Mouse (Mus musculus) left cerebral cortex, adult 2 months (tissue): ENCODE data around the gene Itga11. TPM values are rescaled to one million over a fixed set of nuclear protein-coding genes. Genes with fewer than 3 reads are reported as not detected.
A peak's percentile ranks its signal among the peaks of the same experiment; 100 is the strongest.

ENCODE experiments used
- DNase-seq, 2 experiments: peaks; one replicate each; pipeline ENCODE4 v3.0.0; 2021 to 2022; ENCODE audit warnings: low spot score in 2 of 2, mixed read lengths in 1 of 2; ENCODE audit errors: extremely low spot score in 1 of 2
- H3K27ac ChIP-seq: fragments of 200-600 bp; 2 replicates; pipeline ENCODE4 v1.8.1; 2022
- H3K4me3 ChIP-seq: fragments of 200-600 bp; 2 replicates; pipeline ENCODE4 v1.8.1; 2022
- CTCF ChIP-seq: fragments of 200-600 bp; IDR thresholded peaks from 2 replicates; pipeline ENCODE4 v1.8.1; 2022; ENCODE audit warnings: antibody characterized with exemption, mild to moderate bottlenecking, moderate library complexity
- intact Hi-C: fragments of 180-260 bp; cut with DNase I; formaldehyde crosslinking; loops from one replicate; pipeline ENCODE4 v1.15.1; 2025
- total RNA-seq, 2 experiments: library from RNA; stranded (reverse); gene quantifications; 2 replicates each; pipeline ENCODE4 v1.2.3; 2021

The Itga11 gene
- total RNA-seq, 2 experiments from 2014 or later, result 3.6 to 4.0 TPM

GRCm38 (mm10) chr9:62725247-62725646 is 47.6 kb downstream of the Itga11 start:
- Histone ChIP-seq H3K4me3 (no peak overlapping the region), H3K27ac (no peak overlapping the region)
- intact Hi-C loops, result no loop called here
- no peak for TF ChIP-seq CTCF
- DNase-seq, result no peak

DNA sequence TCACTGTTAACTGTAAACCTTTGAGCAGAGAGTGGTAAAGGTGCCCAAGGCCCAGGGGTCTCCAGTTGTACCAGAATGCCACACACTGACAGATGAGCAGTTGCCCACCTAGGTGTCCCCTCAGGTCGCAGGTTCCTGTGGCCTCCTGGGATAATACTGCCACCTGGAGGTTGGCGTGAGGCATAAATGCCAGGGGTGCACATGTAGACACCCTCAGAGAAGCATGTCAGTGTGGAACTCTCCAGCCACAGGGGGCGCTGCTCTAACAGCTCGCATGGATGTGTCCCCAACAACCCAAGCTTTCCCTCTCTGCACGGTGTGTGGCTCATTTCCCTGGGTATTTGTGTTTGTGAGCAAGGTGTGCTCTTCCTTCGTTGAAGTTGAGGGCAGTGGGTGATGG is 48.8 kb downstream of the Itga11 start:
- no peak overlapping the region for H3K4me3 ChIP-seq
- intact Hi-C loops, result no loop called here
- TF ChIP-seq CTCF, result peak; percentile 44
- H3K27ac ChIP-seq, result no peak overlapping the region
- no peak for DNase-seq

- Histone ChIP-seq H3K4me3 (no peak overlapping the region), H3K27ac (no peak overlapping the region)
- intact Hi-C loops, result loop anchor here (1.0 to 10.0 kb wide), 2 partner anchors 33 to 80 kb away; no protein-coding TSS in a partner anchor
- DNase-seq, result no peak
- peak; percentile 63 for TF ChIP-seq CTCF
Observed at GRCm38 (mm10) chr9:62744558-62745275, 67.1 kb downstream of the Itga11 start.

- H3K4me3 ChIP-seq, result no peak overlapping the region
- TF ChIP-seq CTCF, result no peak
- DNase-seq, result no peak
- intact Hi-C loops, result loop anchor here (10.0 kb wide), 1 partner anchor 78 kb away; no protein-coding TSS in a partner anchor
- H3K27ac ChIP-seq, result no peak overlapping the region
Observed at GRCm38 (mm10) chr9:62746646-62747045, 69.0 kb downstream of the Itga11 start.

DNA sequence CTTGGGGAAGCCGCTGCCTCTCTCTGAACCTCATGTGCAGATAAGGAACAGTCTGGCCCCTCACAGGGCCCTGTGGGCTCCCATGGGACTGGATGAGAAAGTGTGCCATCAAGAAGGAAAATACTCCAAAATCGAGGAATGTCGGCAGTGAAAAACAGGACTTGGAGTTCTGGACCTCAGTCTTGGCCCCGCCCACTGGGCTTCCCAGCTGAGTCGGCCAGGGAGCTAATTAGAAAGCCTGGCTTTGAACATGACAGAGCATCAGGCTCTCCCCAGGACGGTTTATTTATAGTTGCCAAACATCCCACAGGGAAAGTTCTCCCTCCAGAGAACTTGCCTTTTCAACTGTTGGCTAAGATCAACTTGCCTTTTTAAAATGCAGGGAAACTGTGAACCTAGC is 72.0 kb downstream of the Itga11 start:
- Histone ChIP-seq H3K4me3 (no peak overlapping the region), H3K27ac (no peak overlapping the region)
- intact Hi-C loops, result loop anchor here (10.0 kb wide), 1 partner anchor 75 kb away; no protein-coding TSS in a partner anchor
- no peak for TF ChIP-seq CTCF
- DNase-seq, result no peak

DNA sequence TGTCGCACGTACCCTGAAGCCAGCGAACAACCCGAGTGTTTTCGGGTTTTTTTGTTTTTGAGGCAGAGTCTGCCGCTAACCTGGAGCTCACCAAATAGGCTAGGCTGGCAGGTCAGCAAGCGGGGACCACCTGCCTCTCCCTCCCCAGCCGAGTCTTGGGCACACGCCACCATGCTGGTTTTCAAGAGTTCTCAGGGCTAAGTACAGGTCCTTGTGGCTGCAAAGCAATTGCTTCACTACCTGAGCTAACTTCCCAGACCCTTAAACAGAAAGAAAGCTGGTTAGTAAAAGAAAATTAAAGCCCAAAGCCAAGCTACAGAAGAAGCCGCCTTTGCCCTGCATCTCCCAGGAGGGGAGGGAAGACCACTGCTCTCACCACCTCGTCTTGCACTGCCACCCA is 72.8 kb downstream of the Itga11 start:
- Histone ChIP-seq H3K27ac (no peak overlapping the region), H3K4me3 (no peak overlapping the region)
- no peak for DNase-seq
- intact Hi-C loops, result no loop called here
- TF ChIP-seq CTCF, result no peak

DNA sequence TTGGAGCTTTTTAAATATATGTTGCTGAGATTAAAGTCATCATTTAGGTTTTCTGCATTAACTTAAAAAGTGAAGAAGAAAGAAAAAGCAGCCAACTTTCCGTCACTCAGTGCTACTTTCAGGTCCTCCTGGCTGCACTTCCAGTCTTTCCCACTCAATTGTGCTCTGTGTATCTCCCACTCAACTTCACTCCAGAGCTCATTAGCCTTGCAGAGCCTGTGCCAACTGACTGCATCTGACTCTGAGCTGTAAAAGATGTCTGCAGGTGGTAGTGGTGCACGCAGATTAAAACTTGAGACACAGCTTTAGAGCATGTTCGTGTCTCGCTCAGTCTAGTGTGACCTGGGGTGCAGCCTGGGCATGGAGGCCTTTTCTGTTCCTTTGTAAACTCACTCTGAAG is 80.7 kb downstream of the Itga11 start:
- no peak; the same call in 1 of the 2 replicates for TF ChIP-seq CTCF
- peak; percentile 53 to 64 for DNase-seq
- Histone ChIP-seq H3K27ac (peak overlapping the region; percentile 69), H3K4me3 (no peak overlapping the region)
- intact Hi-C loops, result loop anchor here (2.0 to 5.0 kb wide), 2 partner anchors 25 to 126 kb away; no protein-coding TSS in a partner anchor

- intact Hi-C loops, result loop anchor here (2.0 to 5.0 kb wide), 2 partner anchors 23 to 127 kb away; no protein-coding TSS in a partner anchor
- H3K4me3 ChIP-seq, result no peak overlapping the region
- peak; percentile 36 for TF ChIP-seq CTCF
- H3K27ac ChIP-seq, result peak overlapping the region; percentile 69
- no peak for DNase-seq
Observed at GRCm38 (mm10) chr9:62759601-62760000, 82.0 kb downstream of the Itga11 start.

GRCm38 (mm10) chr9:62763478-62763877 is 85.9 kb downstream of the Itga11 start:
- peak in 1 of 2 experiments; percentile 57 for DNase-seq
- TF ChIP-seq CTCF, result no peak
- H3K4me3 ChIP-seq, result no peak overlapping the region
- intact Hi-C loops, result no loop called here
- no peak overlapping the region for H3K27ac ChIP-seq

DNA sequence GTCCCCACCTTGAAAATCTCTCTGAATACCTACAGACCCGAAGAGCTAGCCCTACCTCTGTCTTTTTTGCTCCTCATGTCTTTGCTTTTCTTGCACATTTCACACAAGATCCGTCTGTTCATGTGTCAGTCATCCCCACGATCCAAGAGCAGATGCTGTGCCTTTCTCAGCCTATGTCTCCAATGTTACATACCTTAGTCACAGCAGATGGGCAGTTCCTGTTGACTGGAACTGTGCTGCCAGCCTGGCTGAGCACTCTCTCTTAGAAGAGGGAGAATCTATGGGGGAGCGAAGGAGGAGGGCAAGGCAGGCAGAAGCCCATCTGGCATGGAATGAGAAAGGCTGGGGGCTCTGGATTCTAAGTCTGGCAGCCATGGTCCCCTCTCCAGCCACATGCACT is 87.7 kb downstream of the Itga11 start:
- H3K4me3 ChIP-seq, result no peak overlapping the region
- no peak for DNase-seq
- H3K27ac ChIP-seq, result peak overlapping the region; percentile 69
- intact Hi-C loops, result no loop called here
- no peak for TF ChIP-seq CTCF

DNA sequence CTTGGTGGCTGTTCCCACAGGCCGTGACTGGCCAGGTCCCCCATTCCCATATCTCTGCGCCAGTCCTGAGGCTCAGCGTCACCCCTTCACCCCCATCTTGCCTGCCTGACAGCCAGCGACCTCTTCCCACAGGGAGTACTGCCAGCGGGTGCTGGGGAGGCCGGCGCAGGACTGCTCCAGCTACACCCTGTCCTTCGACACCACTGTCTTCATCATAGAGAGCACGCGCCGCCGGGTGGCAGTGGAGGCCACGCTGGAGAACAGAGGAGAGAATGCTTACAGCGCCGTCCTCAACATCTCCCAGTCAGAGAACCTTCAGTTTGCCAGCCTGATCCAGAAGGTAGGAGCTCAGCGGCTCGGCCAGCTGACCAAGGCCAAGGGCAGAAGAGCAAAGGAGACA is 89.8 kb downstream of the Itga11 start:
- Histone ChIP-seq H3K4me3 (no peak overlapping the region), H3K27ac (no peak overlapping the region)
- DNase-seq, result no peak
- intact Hi-C loops, result no loop called here
- TF ChIP-seq CTCF, result no peak; the same call in 1 of the 2 replicates

DNA sequence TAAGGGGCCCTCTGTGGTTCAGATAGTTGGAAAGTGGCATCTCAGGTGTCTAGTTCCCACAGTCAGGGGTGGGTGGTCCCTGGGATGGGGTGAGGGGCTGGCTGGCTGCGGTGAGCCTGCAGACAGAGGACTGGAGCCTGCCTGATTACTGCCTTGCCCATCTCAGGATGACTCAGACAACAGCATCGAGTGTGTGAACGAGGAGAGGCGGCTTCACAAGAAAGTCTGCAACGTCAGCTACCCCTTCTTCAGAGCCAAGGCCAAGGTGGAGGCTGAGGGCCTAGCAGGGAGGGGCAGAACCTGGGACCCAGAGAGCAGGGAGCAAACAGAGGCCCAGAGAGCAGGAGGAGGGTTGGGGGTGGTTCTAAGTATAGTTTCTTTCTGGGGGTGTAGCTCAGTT is 90.7 kb downstream of the Itga11 start:
- DNase-seq, result no peak
- Histone ChIP-seq H3K27ac (no peak overlapping the region), H3K4me3 (no peak overlapping the region)
- TF ChIP-seq CTCF, result no peak
- intact Hi-C loops, result no loop called here

- no peak for TF ChIP-seq CTCF
- Histone ChIP-seq H3K27ac (no peak overlapping the region), H3K4me3 (no peak overlapping the region)
- DNase-seq, result no peak
- intact Hi-C loops, result loop anchor here (10.0 kb wide), 1 partner anchor 298 kb away; no protein-coding TSS in a partner anchor
Observed at GRCm38 (mm10) chr9:62772746-62773145, 95.1 kb downstream of the Itga11 start.
